Mouse (Mus musculus) liver, postnatal 0 days (tissue): ENCODE measurements around the gene Tomm22. TPM values are rescaled to one million over a fixed set of nuclear protein-coding genes. Genes with fewer than 3 reads are reported as not detected.

Experiments
- ATAC-seq: fragments of 200-750 bp; cut with Nextera tagmentation; 2 replicates; pipeline ENCODE4 v1.8.0; 2017; ENCODE audit warnings: mild to moderate bottlenecking, moderate library complexity
- DNase-seq: peaks from one replicate; pipeline ENCODE4 v3.0.0-alpha.2; 2016
- H3K27ac ChIP-seq: fragments of 300-500 bp; sonication (generic); 2 replicates; pipeline ENCODE4 v1.5.1; 2014; ENCODE audit warnings: antibody characterized with exemption, moderate library complexity, mild to moderate bottlenecking, low read depth
- H3K27me3 ChIP-seq: fragments of 300-500 bp; sonication (generic); 2 replicates; pipeline ENCODE4 v1.6.1; 2014; ENCODE audit warnings: low read length, control low read depth, mixed read lengths; ENCODE audit not compliant: insufficient read depth
- H3K36me3 ChIP-seq: fragments of 300-500 bp; sonication (generic); replicated peaks from 2 replicates; pipeline ENCODE4 v1.6.1; 2014; ENCODE audit warnings: mild to moderate bottlenecking, control low read depth, low read length, moderate library complexity, mixed read lengths; ENCODE audit not compliant: insufficient read depth
- H3K4me1 ChIP-seq: fragments of 300-500 bp; sonication (generic); 2 replicates; pipeline ENCODE4 v1.6.1; 2014; ENCODE audit warnings: antibody characterized with exemption, mild to moderate bottlenecking, control low read depth; ENCODE audit not compliant: insufficient read depth
- H3K4me2 ChIP-seq: fragments of 300-500 bp; sonication (generic); 2 replicates; pipeline ENCODE4 v1.6.1; 2014; ENCODE audit warnings: low read depth, mild to moderate bottlenecking, low read length, moderate library complexity, mixed read lengths
- H3K4me3 ChIP-seq: fragments of 300-500 bp; sonication (generic); 2 replicates; pipeline ENCODE4 v1.5.1; 2014; ENCODE audit warnings: low read depth, low read length
- H3K9ac ChIP-seq: fragments of 300-500 bp; sonication (generic); replicated peaks from 2 replicates; pipeline ENCODE4 v1.6.1; 2014; ENCODE audit warnings: mild to moderate bottlenecking, moderate library complexity
- H3K9me3 ChIP-seq: fragments of 300-500 bp; sonication (generic); 2 replicates; pipeline ENCODE4 v1.6.1; 2016; ENCODE audit warnings: mild to moderate bottlenecking, control low read depth, low read length, mixed read lengths
- CTCF ChIP-seq: sonication (generic); IDR thresholded peaks from 2 replicates; pipeline ENCODE4 v1.5.1; 2016; ENCODE audit warnings: antibody characterized with exemption, low read depth
- EP300 ChIP-seq: IDR thresholded peaks from 2 replicates; pipeline ENCODE4 v1.6.1; 2016; ENCODE audit warnings: antibody characterized with exemption, low read depth, mild to moderate bottlenecking
- WGBS: fragments of 180-500 bp; shearing (Covaris S2); extraction: QIAGEN DNeasy Blood & Tissue Kit; methylation state at CpG from one replicate; pipeline ENCODE4 v1.1.7; 2014; ENCODE audit not compliant: insufficient replicate concordance; 5-methylcytosine and 5-hydroxymethylcytosine counted together
- polyA plus RNA-seq: library from polyadenylated mRNA; unstranded; fragments of >200 nt; fragmentation: Nextera tagmentation; extraction: Ambion mirVana; gene quantifications from 2 replicates; pipeline ENCODE4 v1.2.1, GENCODE M21; 2015

Gene Tomm22
- polyA plus RNA-seq, 1 experiment from 2014 or later: 123 TPM

DNA sequence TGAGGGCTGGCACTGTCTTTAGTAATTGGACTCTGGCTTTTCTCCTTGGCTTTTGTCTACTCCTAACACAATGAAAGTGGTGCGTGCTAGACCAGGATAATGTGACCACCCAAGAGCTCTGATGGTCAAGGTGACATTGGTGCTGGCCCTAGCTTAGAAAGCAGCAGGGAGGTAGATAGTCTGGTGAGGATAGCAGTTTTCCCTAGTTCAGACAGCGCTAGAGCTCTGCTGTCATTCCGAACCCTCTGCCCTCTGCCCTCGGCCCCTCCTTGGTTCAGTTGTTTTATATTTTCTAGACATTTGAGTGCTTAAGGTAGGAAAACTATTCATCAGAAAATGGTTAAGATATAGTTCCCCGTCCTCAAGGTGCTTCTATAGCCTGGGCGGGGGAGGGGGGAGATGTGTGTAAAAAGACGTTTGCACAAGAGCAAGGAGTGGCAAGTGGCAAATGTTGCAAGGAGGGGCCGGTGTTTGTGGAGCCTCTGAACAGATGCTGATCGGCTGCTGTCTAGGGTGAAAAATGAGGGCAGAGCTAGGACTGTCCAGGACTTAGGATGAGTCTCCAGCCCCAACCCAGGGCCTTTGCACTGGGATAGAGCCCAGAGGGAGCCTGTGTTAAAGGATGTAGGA is 27.0 kb downstream of the Tomm22 start:
- Histone ChIP-seq H3K9ac (0 out of 2 replicates have a peak overlapping the region, but pooled peaks have one; percentile 26), H3K4me1 (peaks cover 47% of the 10 kb centered on the region), H3K27ac (no peak overlapping the region), H3K4me3 (no peak overlapping the region), H3K9me3 (no peaks in the 10 kb centered on the region), H3K4me2 (no peak overlapping the region; the same call in 1 of the 2 replicates), H3K27me3 (no peaks in the 10 kb centered on the region), H3K36me3 (peaks cover 24% of the 10 kb centered on the region)
- 68% methylated on average over 9 of the region's 9 CpGs for whole genome bisulfite sequencing
- TF ChIP-seq CTCF (no peak), EP300 (no peak)
- DNase-seq: peak; percentile 45
- no peak for ATAC-seq

GRCm38 (mm10) chr15:79706603-79707214 is 36.0 kb downstream of the Tomm22 start:
- Histone ChIP-seq H3K36me3 (peaks cover 41% of the 10 kb centered on the region), H3K9ac (no peak overlapping the region), H3K27me3 (no peaks in the 10 kb centered on the region), H3K4me1 (no peaks in the 10 kb centered on the region), H3K4me3 (no peak overlapping the region), H3K9me3 (no peaks in the 10 kb centered on the region), H3K4me2 (no peak overlapping the region), H3K27ac (no peak overlapping the region)
- no peak for ATAC-seq
- DNase-seq: no peak
- WGBS: 82% methylated on average over 17 of the region's 17 CpGs
- no peak for TF ChIP-seq CTCF
- no peak for TF ChIP-seq EP300

DNA sequence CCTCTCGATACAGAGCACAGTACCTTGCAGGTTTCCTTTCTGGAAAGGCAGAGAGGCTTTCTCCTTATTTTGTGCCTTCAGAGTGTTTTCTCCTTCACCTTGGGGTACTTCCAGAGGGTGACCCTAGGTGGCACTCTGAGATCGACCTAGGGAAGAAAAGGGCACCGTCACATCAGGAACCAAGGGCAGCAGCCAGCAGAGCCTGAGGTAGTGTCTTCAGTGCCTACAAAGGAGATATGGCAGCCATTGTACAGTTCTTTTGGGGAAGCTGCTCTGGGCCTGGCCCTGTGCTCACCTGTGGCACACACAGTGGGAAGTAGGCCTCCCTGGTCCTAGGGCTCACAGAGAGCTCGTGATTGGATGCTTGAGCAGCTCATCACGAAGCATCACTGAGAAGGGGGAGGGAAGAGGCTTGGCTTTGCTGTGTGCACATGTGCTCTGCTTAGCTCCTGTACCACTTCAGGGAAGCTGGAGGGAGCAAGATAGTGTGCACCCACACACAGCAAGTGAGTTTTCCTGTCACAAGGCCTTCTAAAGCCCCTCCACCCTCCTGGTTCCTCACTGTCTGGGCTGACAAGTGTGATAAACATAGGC is 37.7 kb downstream of the Tomm22 start:
- H3K36me3 ChIP-seq: peaks cover 54% of the 10 kb centered on the region
- DNase-seq: no peak
- H3K9me3 ChIP-seq: no peaks in the 10 kb centered on the region
- 0 out of 2 replicates have a peak, but pooled peaks have one; percentile 13 for ATAC-seq
- no peak overlapping the region for H3K4me3 ChIP-seq
- H3K4me1 ChIP-seq: no peaks in the 10 kb centered on the region
- H3K9ac ChIP-seq: no peak overlapping the region
- WGBS: 85% methylated on average over 5 of the region's 5 CpGs
- no peaks in the 10 kb centered on the region for H3K27me3 ChIP-seq
- TF ChIP-seq CTCF: peak; percentile 33; the same call in 1 of the 2 replicates
- no peak for TF ChIP-seq EP300
- no peak overlapping the region for H3K27ac ChIP-seq
- no peak overlapping the region for H3K4me2 ChIP-seq

DNA sequence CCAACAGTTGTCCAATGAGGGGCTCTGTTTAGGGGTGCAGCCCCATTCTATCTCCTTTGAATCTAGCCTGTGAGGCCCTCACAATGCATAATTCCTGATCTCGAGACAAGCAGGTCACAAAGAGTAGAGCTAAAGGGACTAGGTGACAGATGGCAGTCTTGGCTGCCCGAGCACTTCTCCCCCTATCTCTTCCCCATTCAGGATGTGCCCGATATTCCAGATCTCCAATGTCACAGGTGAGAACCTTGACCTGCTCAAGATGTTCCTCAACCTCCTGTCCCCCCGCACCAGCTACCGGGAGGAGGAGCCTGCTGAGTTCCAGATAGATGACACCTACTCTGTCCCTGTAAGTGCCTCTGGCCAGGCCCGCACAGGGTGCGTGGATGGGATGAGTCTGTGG is 45.0 kb downstream of the Tomm22 start:
- DNase-seq (no peak), ATAC-seq (no peak)
- H3K27me3 ChIP-seq: no peaks in the 10 kb centered on the region
- no peak overlapping the region for H3K4me2 ChIP-seq
- H3K36me3 ChIP-seq: peaks cover 89% of the 10 kb centered on the region
- no peak overlapping the region for H3K4me3 ChIP-seq
- no peaks in the 10 kb centered on the region for H3K4me1 ChIP-seq
- 91% methylated on average over 7 of the region's 7 CpGs for WGBS
- no peak overlapping the region for H3K27ac ChIP-seq
- H3K9me3 ChIP-seq: no peaks in the 10 kb centered on the region
- H3K9ac ChIP-seq: no peak overlapping the region
- no peak for TF ChIP-seq EP300
- TF ChIP-seq CTCF: no peak

DNA sequence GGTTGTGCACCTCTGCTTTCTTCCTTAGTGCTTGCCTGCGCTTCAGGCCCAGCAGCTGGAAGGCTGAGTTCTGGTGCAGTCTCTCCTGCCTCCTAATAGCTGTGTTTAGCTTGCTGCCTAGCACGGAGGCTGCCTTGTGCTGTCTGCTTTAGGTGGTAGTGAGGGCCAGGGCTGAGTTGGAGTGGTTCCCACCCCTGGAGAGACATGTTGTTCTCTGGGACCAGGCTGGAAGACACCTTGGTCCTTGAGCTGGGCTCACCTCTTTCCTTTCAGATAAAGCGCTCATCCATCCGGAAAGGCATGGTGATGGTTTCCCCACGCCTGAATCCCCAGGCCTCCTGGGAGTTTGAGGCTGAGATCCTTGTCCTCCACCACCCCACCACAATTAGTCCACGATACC is 46.0 kb downstream of the Tomm22 start:
- ATAC-seq: no peak
- peaks cover 81% of the 10 kb centered on the region for H3K36me3 ChIP-seq

GRCm38 (mm10) chr15:79720267-79720666 is 49.6 kb downstream of the Tomm22 start:
- TF ChIP-seq EP300: no peak
- no peak for TF ChIP-seq CTCF
- DNase-seq (no peak), ATAC-seq (no peak)
- Histone ChIP-seq H3K9me3 (no peaks in the 10 kb centered on the region), H3K4me3 (no peak overlapping the region), H3K4me2 (no peak overlapping the region), H3K9ac (no peak overlapping the region), H3K4me1 (no peaks in the 10 kb centered on the region), H3K27me3 (no peaks in the 10 kb centered on the region), H3K27ac (no peak overlapping the region), H3K36me3 (peaks cover 69% of the 10 kb centered on the region)
- 86% methylated on average over 8 of the region's 8 CpGs for WGBS

More for the DNA sequence above, 46.0 kb downstream of the Tomm22 start:
- no peaks in the 10 kb centered on the region for H3K4me1 ChIP-seq
- no peak overlapping the region for H3K27ac ChIP-seq
- H3K9ac ChIP-seq: no peak overlapping the region
- H3K9me3 ChIP-seq: no peaks in the 10 kb centered on the region
- 95% methylated on average over 6 of the region's 6 CpGs for WGBS
- H3K27me3 ChIP-seq: no peaks in the 10 kb centered on the region
- TF ChIP-seq CTCF: no peak
- TF ChIP-seq EP300: no peak
- H3K4me3 ChIP-seq: no peak overlapping the region
- no peak for DNase-seq
- no peak overlapping the region for H3K4me2 ChIP-seq
